Mouse (Mus musculus) heart, embryonic 16.5 days (tissue): ENCODE data around the gene Csta1. TPM values are rescaled to one million over a fixed set of nuclear protein-coding genes. Genes with fewer than 3 reads are reported as not detected.
A peak's percentile ranks its signal among the peaks of the same experiment; 100 is the strongest.

Experiments used
- ATAC-seq: fragments of 200-750 bp; cut with Nextera tagmentation; replicated peaks from 2 replicates; pipeline ENCODE4 v1.8.0; 2017; ENCODE audit warnings: moderate number of reproducible peaks; ENCODE audit not compliant: insufficient read depth, low FRiP score; ENCODE audit errors: extremely low read depth
- H3K27ac ChIP-seq: fragments of 300-500 bp; sonication (generic); 2 replicates; pipeline ENCODE4 v1.5.1; 2014; ENCODE audit warnings: mild to moderate bottlenecking, low read length, control low read depth, moderate library complexity
- H3K27me3 ChIP-seq: fragments of 300-500 bp; sonication (generic); 2 replicates; pipeline ENCODE4 v1.6.1; 2014; ENCODE audit warnings: low read length, mixed read lengths; ENCODE audit not compliant: control insufficient read depth, insufficient read depth
- H3K36me3 ChIP-seq: fragments of 300-500 bp; sonication (generic); 2 replicates; pipeline ENCODE4 v1.6.1; 2014; ENCODE audit not compliant: control insufficient read depth, insufficient read depth
- H3K4me1 ChIP-seq: fragments of 300-500 bp; sonication (generic); 2 replicates; pipeline ENCODE4 v1.6.1; 2014; ENCODE audit warnings: low read length, mixed read lengths; ENCODE audit not compliant: control insufficient read depth, insufficient read depth
- H3K4me2 ChIP-seq: fragments of 300-500 bp; sonication (generic); 2 replicates; pipeline ENCODE4 v1.6.1; 2014; ENCODE audit warnings: low read depth, mild to moderate bottlenecking, control low read depth, low read length
- H3K4me3 ChIP-seq: fragments of 300-500 bp; sonication (generic); 2 replicates; pipeline ENCODE4 v1.5.1; 2014; ENCODE audit warnings: mild to moderate bottlenecking, control low read depth, low read length
- H3K9ac ChIP-seq: fragments of 300-500 bp; sonication (generic); 2 replicates; pipeline ENCODE4 v1.6.1; 2014; ENCODE audit warnings: low read length, control low read depth
- H3K9me3 ChIP-seq: fragments of 300-500 bp; sonication (generic); replicated peaks from 2 replicates; pipeline ENCODE4 v1.6.1; 2016; ENCODE audit warnings: low read length; ENCODE audit not compliant: control insufficient read depth
- WGBS: fragments of 180-500 bp; shearing (Covaris S2); extraction: QIAGEN DNeasy Blood & Tissue Kit; methylation state at CpG from one replicate; pipeline ENCODE4 v1.1.7; 2014; 5-methylcytosine and 5-hydroxymethylcytosine counted together
- polyA plus RNA-seq: library from polyadenylated mRNA; unstranded; fragments of >200 nt; fragmentation: Nextera tagmentation; extraction: Ambion mirVana; gene quantifications from 2 replicates; pipeline ENCODE4 v1.2.1, GENCODE M21; 2015

Gene Csta1
- polyA plus RNA-seq, 1 experiment from 2014 or later: not detected

DNA sequence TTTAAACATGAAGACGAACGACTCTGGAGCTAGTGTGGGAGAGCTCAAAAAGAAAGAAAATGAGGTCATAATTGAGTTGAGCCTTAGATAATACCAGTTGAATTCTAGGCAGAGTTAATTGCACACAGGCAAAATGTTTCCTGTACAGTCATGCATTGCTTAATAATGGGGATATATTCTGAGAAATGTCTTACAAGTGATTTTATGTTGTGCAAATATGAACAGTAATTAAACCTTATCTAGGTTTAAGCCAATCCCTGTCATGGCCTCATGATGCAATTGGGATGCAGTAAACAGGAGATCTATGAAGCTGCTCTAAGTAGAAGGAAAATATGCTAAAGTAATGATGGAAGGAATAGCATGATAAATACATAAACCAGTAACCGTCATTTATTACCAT lies 56.3 kb downstream of the Csta1 start:
- no peak overlapping the region for H3K4me3 ChIP-seq
- no peak for ATAC-seq
- no peak overlapping the region for H3K4me2 ChIP-seq
- WGBS: 90% methylated on average over 3 of the region's 3 CpGs
- no peaks in the 10 kb centered on the region for H3K27me3 ChIP-seq
- H3K27ac ChIP-seq: no peak overlapping the region
- H3K4me1 ChIP-seq: peaks cover 2% of the 10 kb centered on the region
- no peaks in the 10 kb centered on the region for H3K9me3 ChIP-seq
- H3K9ac ChIP-seq: no peak overlapping the region
- H3K36me3 ChIP-seq: no peaks in the 10 kb centered on the region

DNA sequence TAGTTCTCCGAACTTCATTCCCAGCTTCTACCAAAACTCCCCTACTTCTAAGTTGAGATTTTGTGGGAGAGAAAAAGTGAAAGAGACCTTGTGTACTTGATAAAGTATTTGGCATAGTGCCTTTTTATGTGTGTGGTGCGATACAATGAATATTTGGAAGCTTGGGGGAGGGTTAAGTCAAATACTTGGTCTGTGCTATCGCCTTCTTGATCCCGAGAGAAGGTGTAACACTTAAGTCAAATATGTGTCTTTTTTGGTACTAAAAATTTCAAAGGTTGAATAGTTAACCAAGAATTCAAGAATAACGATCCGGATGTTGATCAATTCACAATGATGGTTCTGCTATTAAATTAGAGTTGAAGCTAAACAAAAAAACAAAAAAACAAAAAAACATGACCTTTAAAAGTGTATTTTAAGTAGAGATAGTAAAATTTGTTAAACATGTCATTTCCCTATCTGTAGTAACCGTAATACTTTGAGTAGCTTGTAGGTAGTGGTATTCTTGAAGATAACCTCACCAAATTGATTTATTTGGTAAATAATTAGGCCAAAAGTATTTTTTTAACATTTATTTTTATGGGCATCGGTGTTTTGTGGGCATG lies 58.5 kb downstream of the Csta1 start:
- H3K36me3 ChIP-seq: 0 out of 2 replicates have a peak, but pooled peaks cover 4% of the 10 kb centered on the region

DNA sequence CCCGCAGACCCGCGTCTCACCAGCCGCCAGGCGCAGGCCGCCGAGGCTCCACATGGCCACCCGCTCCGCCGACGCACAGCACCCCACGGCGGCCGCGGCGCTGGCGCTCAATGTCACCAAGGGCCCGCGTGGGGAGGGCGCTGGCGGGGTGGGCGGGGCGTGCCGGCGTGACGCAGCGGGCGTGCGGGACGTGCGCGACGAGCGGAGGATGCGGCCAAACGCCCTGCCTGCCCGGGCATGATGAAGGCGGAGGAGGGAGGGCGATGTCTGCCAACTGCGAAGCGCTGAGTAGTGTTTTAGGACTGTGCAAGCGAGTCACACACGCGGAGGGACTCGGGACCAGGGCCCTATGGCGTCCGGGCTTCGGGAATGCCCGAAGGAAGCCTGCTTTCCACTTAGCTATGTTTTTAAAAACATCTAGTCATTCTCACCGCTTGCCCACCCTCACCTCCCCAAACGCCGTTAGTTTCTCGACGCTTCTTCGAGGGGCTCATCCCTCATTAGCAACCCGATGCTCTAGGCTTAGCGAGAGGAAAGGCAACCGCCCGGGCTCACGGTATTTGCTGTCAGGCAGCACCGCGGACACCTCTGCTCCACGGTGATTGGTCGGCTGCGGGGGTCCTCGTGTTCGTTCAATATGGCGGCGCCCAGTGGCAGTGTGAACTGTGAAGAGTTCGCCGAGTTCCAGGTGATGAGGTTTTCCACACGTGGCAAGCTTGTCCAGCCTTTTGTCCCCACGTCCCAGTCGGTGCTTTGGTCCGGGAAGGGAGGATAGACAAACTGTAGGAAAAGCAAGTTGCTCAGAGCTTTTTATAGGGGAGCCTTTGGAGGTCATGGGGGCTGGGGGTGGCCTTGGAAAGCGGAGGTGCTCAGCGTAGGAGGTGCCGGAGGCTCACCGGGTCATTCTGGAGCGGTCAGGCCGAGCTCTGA lies 59.3 kb downstream of the Csta1 start, which contains the start of the genes Fam162a and Ccdc58:
TSS of gene Fam162a (minus strand) at position 145 of the 930 bp plus-strand sequence.
TSS of gene Ccdc58 (plus strand) at position 236 of the 930 bp plus-strand sequence.
- Histone ChIP-seq H3K4me2 (peak within 1 kb of the TSS; percentile 79), H3K27me3 (no peaks in the 10 kb centered on the region), H3K4me1 (peaks cover 26% of the 10 kb centered on the region), H3K4me3 (peak within 1 kb of the TSS; percentile 71), H3K9me3 (no peaks in the 10 kb centered on the region), H3K9ac (peak within 1 kb of the TSS; percentile 95), H3K27ac (peak within 1 kb of the TSS; percentile 100), H3K36me3 (peaks cover 9% of the 10 kb centered on the region)
- under 1% methylated on average over 81 of the region's 81 CpGs for WGBS
- ATAC-seq: peak; percentile 93

More for the DNA sequence above, 58.5 kb downstream of the Csta1 start:
- H3K9ac ChIP-seq: peak overlapping the region; percentile 95
- no peaks in the 10 kb centered on the region for H3K27me3 ChIP-seq
- H3K4me3 ChIP-seq: peak overlapping the region; percentile 71
- no peaks in the 10 kb centered on the region for H3K9me3 ChIP-seq
- H3K4me2 ChIP-seq: peak overlapping the region; percentile 79
- ATAC-seq: no peak
- WGBS: 22% methylated on average over 8 of the region's 8 CpGs
- H3K27ac ChIP-seq: peak overlapping the region; percentile 100
- peaks cover 20% of the 10 kb centered on the region for H3K4me1 ChIP-seq

DNA sequence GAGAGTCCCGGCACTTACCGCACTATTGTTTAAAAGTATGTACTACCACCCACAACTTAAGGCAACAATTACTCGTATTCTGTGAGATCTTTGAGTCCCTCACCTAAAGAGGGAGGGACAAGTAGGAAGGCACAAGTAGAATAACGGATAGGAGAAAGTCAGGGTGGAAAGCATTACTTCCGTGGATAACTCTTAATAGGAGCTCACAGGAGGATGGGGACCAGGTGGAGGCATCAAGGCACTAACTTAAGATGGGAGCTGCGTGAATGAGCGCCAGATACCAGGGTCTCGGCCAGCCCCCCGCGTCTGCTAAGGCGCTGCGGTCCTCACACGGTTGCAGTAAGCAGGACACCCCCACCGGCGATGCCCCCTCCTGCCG lies 60.0 kb downstream of the Csta1 start:
- WGBS: 0% methylated on average over 16 of the region's 16 CpGs
- Histone ChIP-seq H3K27ac (peak overlapping the region; percentile 100), H3K4me2 (peak overlapping the region; percentile 79), H3K9me3 (no peaks in the 10 kb centered on the region), H3K9ac (peak overlapping the region; percentile 95), H3K4me3 (peak overlapping the region; percentile 71), H3K4me1 (peaks cover 29% of the 10 kb centered on the region), H3K27me3 (no peaks in the 10 kb centered on the region), H3K36me3 (peaks cover 9% of the 10 kb centered on the region)
- no peak for ATAC-seq

Other genes with a start within 250 kb of the Csta1 start
- 11.0 and 15.4 TPM in 2 replicates for gene Parp9, start 192.8 kb downstream of the Csta1 start, polyA plus RNA-seq
- 7.7 and 9.4 TPM in 2 replicates for gene Dtx3l, start 192.1 kb downstream of the Csta1 start, polyA plus RNA-seq
- 41.4 and 43.5 TPM in 2 replicates for gene Kpna1, start 152.5 kb downstream of the Csta1 start, polyA plus RNA-seq
- 6.5 and 6.9 TPM in 2 replicates for gene Wdr5b, start 90.1 kb downstream of the Csta1 start, polyA plus RNA-seq
- 952 and 987 TPM in 2 replicates for gene Fam162a, start 59.6 kb downstream of the Csta1 start, polyA plus RNA-seq
- gene Ccdc58, start 59.6 kb downstream of the Csta1 start, polyA plus RNA-seq: 82.2 and 98.9 TPM in 2 replicates
- 0.42 and 0.93 TPM in 2 replicates for gene Stfa2l1, start 25.6 kb upstream of the Csta1 start, polyA plus RNA-seq
- 2.0 and 2.6 TPM in 2 replicates for gene Gm5483, start 53.0 kb upstream of the Csta1 start, polyA plus RNA-seq
- not detected in 2 replicates for gene Gm5416, start 79.2 kb upstream of the Csta1 start, polyA plus RNA-seq
- gene 2010005H15Rik, start 90.2 kb upstream of the Csta1 start, polyA plus RNA-seq: 1.2 TPM in 1 of 2 replicates, not detected in the other
- 3.6 and 4.0 TPM in 2 replicates for gene Stfa1, start 145.7 kb upstream of the Csta1 start, polyA plus RNA-seq
- gene BC117090, start 203.1 kb upstream of the Csta1 start, polyA plus RNA-seq: not detected in 2 replicates
- 3.1 and 3.4 TPM in 2 replicates for gene BC100530, start 236.5 kb upstream of the Csta1 start, polyA plus RNA-seq